Mouse (Mus musculus) granulocyte monocyte progenitor cell, adult 5-6 weeks (primary cell): ENCODE measurements around the gene Gm20696. TPM values are rescaled to one million over a fixed set of nuclear protein-coding genes. Genes with fewer than 3 reads are reported as not detected.

Experiments used
- ATAC-seq: replicated peaks from 2 replicates; pipeline ENCODE4 v1.8.0; 2016; ENCODE audit warnings: mild to moderate bottlenecking, moderate TSS enrichment, inconsistent platforms; ENCODE audit not compliant: poor library complexity, severe bottlenecking
- total RNA-seq, 2 experiments: library from RNA; stranded (forward) in 1 of 2; stranded (reverse) in 1 of 2; fragments of 200-712, 200-1000 nt in 1 of 2; fragments of >200 nt in 1 of 2; fragmentation: Nextera tagmentation in 1 of 2; gene quantifications; 2 replicates each; pipeline ENCODE4 v1.2.3; 2014 to 2017

The Gm20696 gene
- total RNA-seq, 2 experiments from 2014 or later = 5.2 to 28.1 TPM

DNA sequence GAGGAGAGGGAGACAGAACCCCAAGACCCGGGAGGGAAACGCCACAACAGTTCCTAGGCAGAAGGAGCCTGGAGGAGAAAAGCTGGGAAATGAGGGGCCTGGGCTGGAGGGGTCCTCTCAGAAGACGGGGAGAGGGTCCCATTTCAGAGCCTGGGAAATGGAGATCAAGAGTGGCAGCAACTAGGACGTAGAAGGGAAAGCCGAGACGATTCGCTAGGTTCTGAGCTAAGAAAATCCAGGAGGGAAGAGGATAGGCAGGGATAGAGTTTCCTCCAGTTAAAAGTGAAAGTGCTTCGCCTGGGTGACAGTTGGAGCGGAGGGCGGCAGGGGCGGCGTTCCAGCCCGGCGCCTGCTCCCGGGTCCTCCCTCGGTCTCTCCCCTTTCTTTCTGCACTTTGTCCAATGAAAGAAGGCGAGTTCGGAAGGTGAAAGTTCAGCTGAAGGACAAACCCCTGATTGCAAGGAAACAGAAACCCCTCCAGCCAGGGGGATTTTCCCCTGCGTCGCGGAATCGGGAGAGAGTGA is 143.4 kb downstream of the Gm20696 start:
- ATAC-seq = peak; percentile 36

DNA sequence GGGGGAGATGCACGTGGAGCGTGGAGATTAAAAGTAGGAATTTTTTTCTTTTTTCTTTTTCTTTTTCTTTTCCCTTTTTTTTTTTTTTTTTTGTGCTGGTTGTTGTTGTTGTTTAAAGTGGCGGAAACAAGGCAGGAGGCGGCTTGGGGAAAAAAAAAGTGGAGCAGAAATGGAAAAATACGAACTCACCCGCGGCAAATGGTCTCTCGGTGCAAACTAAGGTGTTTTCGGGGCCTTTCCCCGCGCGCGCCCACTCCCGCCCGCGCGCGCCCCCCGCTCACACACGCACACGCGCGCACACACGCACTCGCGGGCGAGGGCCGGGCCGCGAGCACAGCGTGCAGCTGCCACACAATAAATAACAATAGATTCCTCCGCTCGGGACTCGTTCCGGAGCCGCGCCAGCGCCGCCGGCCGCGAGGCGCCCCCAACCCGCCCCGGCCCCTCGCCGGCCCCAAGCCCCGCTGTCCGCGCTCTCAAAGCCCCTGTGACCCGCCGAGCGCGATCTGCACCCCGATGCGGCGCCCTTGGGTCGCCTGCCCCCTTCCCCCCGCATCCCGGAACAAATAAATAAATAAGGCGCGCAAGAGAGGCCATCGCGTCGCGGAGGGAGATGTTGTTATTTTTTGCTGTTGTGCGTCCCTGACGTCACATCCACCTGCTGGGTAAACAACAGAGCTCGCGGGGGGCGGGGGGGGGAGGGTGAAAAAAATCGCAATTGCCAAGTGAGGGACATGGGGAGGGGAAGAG is 144.1 kb downstream of the Gm20696 start, which contains the start of gene Foxp1:
Gene Foxp1 (minus strand): TSS at position 363 of the 750 bp plus-strand sequence.
- ATAC-seq = peak; percentile 27

DNA sequence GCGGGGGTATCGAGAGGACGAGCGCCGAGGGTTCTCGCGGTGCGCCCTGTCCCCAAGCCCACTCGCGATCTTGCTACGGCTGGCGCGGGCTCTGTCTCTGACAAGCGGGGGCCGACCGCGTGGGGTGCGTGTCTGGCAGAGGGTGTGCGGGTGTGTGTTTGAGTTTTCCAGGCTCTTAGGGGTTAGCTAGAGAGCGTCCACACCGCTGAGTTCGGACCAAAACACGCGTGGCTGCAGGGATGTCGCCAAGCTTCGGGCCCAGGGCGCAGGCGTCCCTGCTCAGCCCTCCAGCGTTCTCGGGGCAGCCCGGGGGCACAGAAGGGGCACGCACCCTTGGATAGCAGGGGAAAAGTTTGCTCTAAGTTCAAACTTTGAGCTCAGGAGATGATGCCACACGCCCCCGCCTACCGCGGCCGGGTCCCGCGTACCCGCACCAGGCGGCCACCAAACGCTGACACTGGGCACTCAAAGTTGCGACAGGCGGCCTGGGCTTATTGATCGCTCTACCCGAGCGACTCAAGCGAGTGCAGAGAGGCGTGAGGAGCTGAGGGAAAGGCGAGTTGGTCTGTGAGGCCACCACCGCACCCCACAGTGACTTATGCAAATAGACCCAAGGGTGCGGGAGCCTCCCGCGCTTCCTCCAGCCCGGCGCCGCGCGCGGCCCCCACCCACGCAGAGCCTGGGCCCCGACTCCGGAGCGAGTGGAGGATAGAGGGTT is 144.8 kb downstream of the Gm20696 start:
- ATAC-seq = peak; percentile 25

- ATAC-seq = peak; percentile 15
These were observed 145.5 kb downstream of the Gm20696 start for GRCm38 (mm10) chr6:99521038-99521640.

DNA sequence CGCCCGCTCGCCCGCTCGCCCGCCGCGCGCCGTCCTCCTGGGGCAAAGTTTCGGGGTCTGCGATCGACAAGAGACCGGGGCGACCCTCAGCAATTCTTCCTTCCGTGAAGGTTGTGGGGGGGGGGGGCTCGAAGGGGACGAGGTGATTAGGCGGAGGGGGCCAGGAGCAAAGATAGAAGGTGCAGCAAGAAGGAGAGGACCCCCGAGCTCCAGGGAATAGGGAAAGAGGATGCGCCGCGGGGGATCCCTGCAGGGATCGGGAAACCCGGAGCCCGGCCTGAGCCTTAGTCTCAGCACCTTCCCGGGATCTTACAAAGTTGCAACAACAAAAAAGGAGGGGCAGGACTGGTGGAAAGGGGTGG is 145.9 kb downstream of the Gm20696 start:
- ATAC-seq = no peak

GRCm38 (mm10) chr6:99519806-99520675 is 146.6 kb downstream of the Gm20696 start:
- ATAC-seq = no peak

DNA sequence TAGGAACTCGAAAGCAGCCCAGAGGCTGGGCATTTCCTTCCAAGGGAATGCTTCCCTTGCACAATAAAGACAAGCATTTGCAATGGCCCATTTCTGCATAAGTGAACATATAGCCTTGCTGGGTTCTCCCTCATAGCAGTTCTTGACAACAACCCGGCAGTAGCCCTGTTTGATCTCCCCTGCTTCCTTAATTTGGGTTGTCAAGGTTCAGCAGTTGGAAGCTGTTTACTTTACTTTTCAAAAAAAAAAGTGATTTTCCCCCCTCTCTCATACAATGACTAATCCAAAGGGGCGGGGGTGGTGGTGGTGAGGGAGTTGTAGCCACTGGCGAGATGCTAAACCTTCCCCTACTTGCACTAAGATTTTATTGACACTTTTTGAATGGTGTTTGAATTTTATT is 147.5 kb downstream of the Gm20696 start:
- ATAC-seq = peak; percentile 45

- no peak for ATAC-seq
These were observed 150.9 kb downstream of the Gm20696 start for GRCm38 (mm10) chr6:99515667-99516199.

GRCm38 (mm10) chr6:99511862-99512261 is 154.7 kb downstream of the Gm20696 start:
- ATAC-seq = no peak

- no peak for ATAC-seq
These were observed 157.4 kb downstream of the Gm20696 start for GRCm38 (mm10) chr6:99509189-99509592.

- no peak for ATAC-seq
These were observed 159.8 kb downstream of the Gm20696 start for GRCm38 (mm10) chr6:99506816-99507215.

GRCm38 (mm10) chr6:99503741-99504140 is 162.9 kb downstream of the Gm20696 start:
- ATAC-seq = no peak

- ATAC-seq = no peak
These were observed 163.9 kb downstream of the Gm20696 start for GRCm38 (mm10) chr6:99502727-99503126.

DNA sequence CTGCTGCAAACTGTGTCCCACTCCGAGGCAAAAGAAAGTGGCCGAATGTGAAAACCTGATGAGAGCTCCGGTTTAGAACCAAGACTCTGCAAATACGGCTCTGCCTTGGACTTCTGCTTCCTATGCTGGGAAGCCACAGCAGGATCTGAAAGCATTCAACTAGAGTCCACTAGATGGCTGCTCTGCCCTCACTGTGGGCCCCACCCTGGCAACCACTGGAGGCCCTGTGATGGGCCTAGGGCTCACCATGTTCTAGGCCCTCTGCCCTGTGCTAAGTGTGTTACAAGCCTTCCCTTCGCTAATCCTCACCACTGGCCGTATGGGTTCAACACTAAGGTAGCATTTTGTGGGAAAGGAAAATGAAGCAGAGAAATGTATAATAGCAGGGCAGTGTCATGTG is 164.3 kb downstream of the Gm20696 start:
- ATAC-seq = peak; percentile 66

DNA sequence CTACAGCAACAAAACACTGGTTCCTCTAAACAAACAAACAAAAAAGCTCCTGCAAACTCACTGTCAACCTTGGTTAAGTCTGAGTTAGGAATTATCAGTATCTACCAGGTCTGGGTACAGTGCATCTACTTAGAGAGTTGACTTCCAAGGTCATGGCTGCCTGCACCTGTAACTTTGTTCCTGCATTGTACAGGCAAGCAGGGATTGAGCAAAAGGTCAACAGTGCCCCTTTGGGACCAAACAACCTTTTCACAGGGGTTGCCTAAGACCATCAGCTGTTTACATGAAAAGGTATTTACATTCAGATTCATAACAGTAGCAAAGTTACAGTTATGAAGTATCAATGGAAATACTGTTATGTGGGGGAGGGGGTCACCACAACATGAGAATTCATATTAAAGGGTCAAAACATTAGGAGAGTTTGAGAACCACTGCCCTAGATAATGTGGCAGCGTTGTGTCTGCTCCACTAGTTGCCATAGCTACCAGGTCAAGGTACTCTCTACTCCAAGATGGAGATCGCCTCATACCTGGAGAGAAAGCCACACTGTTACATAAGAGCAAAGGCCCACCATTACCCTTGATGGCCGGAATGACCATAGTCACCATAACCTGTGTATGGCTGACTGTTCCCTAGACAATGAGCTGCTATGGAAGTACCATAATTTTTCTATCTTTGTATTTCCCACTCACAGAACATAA is 165.9 kb downstream of the Gm20696 start:
- ATAC-seq = no peak

GRCm38 (mm10) chr6:99498082-99498481 is 168.5 kb downstream of the Gm20696 start:
- no peak for ATAC-seq

GRCm38 (mm10) chr6:99496114-99496513 is 170.5 kb downstream of the Gm20696 start:
- ATAC-seq = no peak

DNA sequence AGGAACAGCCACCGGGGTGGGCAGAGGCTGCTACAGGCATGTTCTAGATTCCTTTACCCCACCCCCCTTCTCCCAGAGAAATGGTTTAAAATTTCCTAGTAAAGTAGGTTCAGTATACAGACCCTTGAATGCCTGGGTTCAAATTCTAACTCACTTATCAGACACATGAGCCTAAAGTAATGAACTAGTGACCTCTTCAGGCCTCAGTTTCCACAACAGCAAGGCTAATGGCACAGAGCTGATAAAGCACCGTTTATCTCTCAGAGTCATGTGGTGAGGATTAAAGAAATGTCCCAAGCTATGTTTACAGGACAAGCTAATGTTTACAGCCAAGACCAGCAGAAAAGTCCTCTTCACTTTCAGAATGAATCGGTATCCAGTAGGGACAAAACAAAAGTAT is 173.7 kb downstream of the Gm20696 start:
- no peak for ATAC-seq

GRCm38 (mm10) chr6:99491979-99492544 is 174.5 kb downstream of the Gm20696 start:
- no peak for ATAC-seq
